Mouse (Mus musculus): ENCODE measurements around the gene Top3a. TPM values are rescaled to one million over a fixed set of nuclear protein-coding genes. Genes with fewer than 3 reads are reported as not detected.

The Top3a gene
- total RNA-seq, 2 experiments from 2014 or later: 3.4 to 3.9 TPM

DNA sequence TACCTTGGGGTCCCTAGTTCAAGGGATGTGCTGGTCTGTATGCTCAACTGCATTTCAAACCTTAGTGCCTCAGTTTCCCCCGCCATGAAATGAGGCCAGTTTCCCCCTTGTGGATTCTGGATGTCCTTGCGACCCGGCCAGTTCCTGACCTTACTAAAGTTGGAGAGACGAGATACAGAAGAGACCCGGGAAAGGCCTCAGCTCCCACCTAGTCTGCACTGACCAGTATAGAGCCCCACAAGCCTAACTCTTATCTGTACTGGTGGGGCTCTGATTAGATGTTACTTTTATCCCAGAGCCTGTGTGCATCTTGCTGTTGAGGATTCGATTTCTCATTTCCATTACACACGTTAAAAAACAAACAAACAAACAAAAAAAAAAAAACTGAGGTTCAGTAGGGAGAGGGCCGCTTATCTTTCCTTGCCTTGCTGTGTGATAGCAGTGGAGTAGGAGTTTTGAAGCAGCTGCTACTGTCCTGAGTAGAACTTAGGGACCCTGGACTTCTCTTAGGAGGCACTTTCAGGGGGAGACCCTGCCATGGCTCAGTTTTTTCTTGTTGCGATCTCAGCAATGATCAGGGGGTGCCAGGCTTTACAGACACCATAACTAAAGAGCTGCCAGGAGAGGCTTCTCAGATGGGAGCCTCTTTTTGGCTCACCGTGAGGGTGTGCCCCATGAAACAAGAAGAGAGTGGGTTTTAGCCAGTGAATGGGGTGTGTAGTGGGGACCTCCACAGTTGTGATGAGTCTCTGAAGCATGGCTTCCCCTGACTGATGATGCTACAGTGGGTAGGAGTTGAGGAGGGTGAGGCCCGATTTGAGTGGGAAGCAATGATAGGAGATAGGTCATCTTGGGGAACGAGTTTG lies 76.6 kb downstream of the Top3a start:
- DNase-seq (ENCODE audit: low spot score in 2 of 2): peak; percentile 1 to 2
- intact Hi-C loops (cut with DNase I): no loop called here

- peak; percentile 79 to 82 for DNase-seq (ENCODE audit: low spot score in 2 of 2)
- intact Hi-C loops (cut with DNase I): no loop called here
These were observed 77.6 kb downstream of the Top3a start, which contains the start of gene Llgl1 for GRCm38 (mm10) chr11:60699524-60700075. Gene Llgl1 (plus strand): TSS chr11:60699723.

GRCm38 (mm10) chr11:60698806-60699523 lies 78.2 kb downstream of the Top3a start:
- intact Hi-C loops (cut with DNase I): no loop called here
- peak; percentile 4 to 26 for DNase-seq (ENCODE audit: low spot score in 2 of 2)

- intact Hi-C loops (cut with DNase I): no loop called here
- peak in 1 of 2 experiments; percentile 15 for DNase-seq (ENCODE audit: low spot score in 2 of 2)
These were observed 79.6 kb downstream of the Top3a start for GRCm38 (mm10) chr11:60697561-60697960.

DNA sequence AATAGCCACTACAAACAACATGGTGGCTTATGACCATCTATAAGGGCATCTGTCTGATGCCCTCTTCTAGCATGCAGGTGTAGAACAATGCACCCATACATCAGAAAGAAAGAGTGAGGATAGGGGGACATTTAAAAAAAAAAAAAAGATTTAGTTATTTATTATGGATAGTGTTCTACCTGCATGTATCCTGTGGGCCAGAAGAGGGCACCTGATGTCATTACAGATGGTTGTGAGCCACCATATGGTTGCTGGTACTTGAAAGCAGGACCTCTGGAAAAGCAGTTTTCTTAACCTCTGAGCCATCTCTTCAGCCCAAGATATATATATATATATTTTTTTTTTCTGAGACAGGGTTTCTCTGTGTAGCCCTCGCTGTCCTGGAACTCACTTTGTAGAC lies 81.0 kb downstream of the Top3a start:
- DNase-seq (ENCODE audit: low spot score in 2 of 2): no peak
- intact Hi-C loops (cut with DNase I): no loop called here

Small RNAs within 50 kb of the gene (microRNA-seq; reads per million reads assigned to microRNA genes)
- gene Mir5100: 1.1 to 7.1 reads per million in 2 experiments

Other genes with a start within 250 kb of the Top3a start
- gene Alkbh5, start 241.0 kb downstream of the Top3a start, total RNA-seq (2021): 10 to 100 TPM; 43.5 to 44.8 TPM
- 10 to 100 TPM; 40.4 to 43.8 TPM for gene Llgl1, start 77.6 kb downstream of the Top3a start, total RNA-seq (2021)
- gene Flii, start 50.1 kb downstream of the Top3a start, total RNA-seq (2021): 10 to 100 TPM; 42.9 to 49.3 TPM
- gene Mief2, start 49.0 kb downstream of the Top3a start, total RNA-seq (2021): 10 to 100 TPM; 22.3 to 27.6 TPM
- 10 to 100 TPM; 25.5 to 26.5 TPM for gene Smcr8, start 159 bp upstream of the Top3a start, total RNA-seq (2021)
- gene Shmt1, start 34.4 kb upstream of the Top3a start, total RNA-seq (2021): 1 to 10 TPM; 1.7 to 2.8 TPM
- 10 to 100 TPM; 30.6 to 31.5 TPM for gene Dhrs7b, start 53.3 kb upstream of the Top3a start, total RNA-seq (2021)
- gene Tmem11, start 101.9 kb upstream of the Top3a start, total RNA-seq (2021): 10 to 100 TPM; 24.7 to 27.0 TPM
- 10 to 100 TPM; 10.6 to 11.8 TPM for gene Natd1, start 137.4 kb upstream of the Top3a start, total RNA-seq (2021)
- 10 to 100 TPM; 12.1 to 14.7 TPM for gene Map2k3, start 154.7 kb upstream of the Top3a start, total RNA-seq (2021)
- gene Kcnj12, start 245.2 kb upstream of the Top3a start, total RNA-seq (2021): 10 to 100 TPM; 12.9 to 13.5 TPM

Measured in left cerebral cortex, postnatal 14 days (tissue).